Mouse (Mus musculus) heart, embryonic 13.5 days (tissue): ENCODE measurements around the gene Coro2a. TPM values are rescaled to one million over a fixed set of nuclear protein-coding genes. Genes with fewer than 3 reads are reported as not detected.
A peak's percentile ranks its signal among the peaks of the same experiment; 100 is the strongest.
"Not testable (repeated sequence)": the region's sequence is repeated elsewhere in the genome, so short reads cannot be mapped to it uniquely, and the experiment has no call there.

ENCODE experiments used
- ATAC-seq: fragments of 200-750 bp; cut with Nextera tagmentation; 2 replicates; pipeline ENCODE4 v1.8.0; 2017; ENCODE audit warnings: moderate TSS enrichment; ENCODE audit not compliant: insufficient number of reproducible peaks, low FRiP score, low TSS enrichment; ENCODE audit errors: extremely low read depth
- H3K27ac ChIP-seq: fragments of 300-500 bp; sonication (generic); replicated peaks from 2 replicates; pipeline ENCODE4 v1.5.1; 2015; ENCODE audit warnings: moderate library complexity, mild to moderate bottlenecking, inconsistent platforms
- H3K27me3 ChIP-seq: fragments of 300-500 bp; sonication (generic); replicated peaks from 2 replicates; pipeline ENCODE4 v1.6.1; 2015; ENCODE audit warnings: mild to moderate bottlenecking, inconsistent platforms
- H3K36me3 ChIP-seq: fragments of 300-500 bp; sonication (generic); 2 replicates; pipeline ENCODE4 v1.6.1; 2015; ENCODE audit warnings: mild to moderate bottlenecking, inconsistent platforms
- H3K4me1 ChIP-seq: fragments of 300-500 bp; sonication (generic); 2 replicates; pipeline ENCODE4 v1.6.1; 2015; ENCODE audit warnings: inconsistent platforms
- H3K4me2 ChIP-seq: fragments of 300-500 bp; sonication (generic); 2 replicates; pipeline ENCODE4 v1.6.1; 2015; ENCODE audit warnings: inconsistent platforms, mild to moderate bottlenecking, moderate library complexity
- H3K4me3 ChIP-seq: fragments of 300-500 bp; sonication (generic); 2 replicates; pipeline ENCODE4 v1.5.1; 2015; ENCODE audit warnings: moderate library complexity, mild to moderate bottlenecking, inconsistent platforms
- H3K9ac ChIP-seq: fragments of 300-500 bp; sonication (generic); 2 replicates; pipeline ENCODE4 v1.6.1; 2015; ENCODE audit warnings: inconsistent platforms, mild to moderate bottlenecking, moderate library complexity
- H3K9me3 ChIP-seq: fragments of 300-500 bp; sonication (generic); 2 replicates; pipeline ENCODE4 v1.6.1; 2016; ENCODE audit warnings: inconsistent platforms
- WGBS: fragments of 180-500 bp; shearing (Covaris S2); methylation state at CpG from one replicate; pipeline ENCODE4 v1.1.7; 2015; ENCODE audit warnings: mixed read lengths; 5-methylcytosine and 5-hydroxymethylcytosine counted together
- polyA plus RNA-seq: library from polyadenylated mRNA; unstranded; fragments of >200 nt; fragmentation: Nextera tagmentation; extraction: Ambion mirVana; gene quantifications from 2 replicates; pipeline ENCODE4 v1.2.1, GENCODE M21; 2015

The Coro2a gene
- polyA plus RNA-seq, 1 experiment from 2014 or later: 0.76 TPM

- H3K4me3 ChIP-seq, H3K4me2 ChIP-seq, ATAC-seq, H3K36me3 ChIP-seq, H3K27ac ChIP-seq, H3K9ac ChIP-seq, H3K4me1 ChIP-seq, H3K9me3 ChIP-seq: not testable (repeated sequence)
- 68% methylated on average over 6 of the region's 6 CpGs for WGBS
- H3K27me3 ChIP-seq: peaks cover 19% of the 10 kb centered on the region; the same call in 1 of the 2 replicates
These were observed 31.6 kb upstream of the Coro2a start for GRCm38 (mm10) chr4:46633565-46633964.

- no peak for ATAC-seq
- Histone ChIP-seq H3K27ac (no peak overlapping the region), H3K9me3 (no peaks in the 10 kb centered on the region), H3K4me1 (peaks cover 10% of the 10 kb centered on the region), H3K4me3 (no peak overlapping the region), H3K4me2 (no peak overlapping the region), H3K9ac (no peak overlapping the region), H3K27me3 (peaks cover 19% of the 10 kb centered on the region; the same call in 1 of the 2 replicates), H3K36me3 (no peaks in the 10 kb centered on the region)
- WGBS: 54% methylated on average over 2 of the region's 2 CpGs
These were observed 30.5 kb upstream of the Coro2a start for GRCm38 (mm10) chr4:46632465-46632864.

GRCm38 (mm10) chr4:46630390-46630789 lies 28.4 kb upstream of the Coro2a start:
- ATAC-seq: no peak
- WGBS: 53% methylated on average over 9 of the region's 9 CpGs
- H3K36me3 ChIP-seq: no peaks in the 10 kb centered on the region
- peaks cover 15% of the 10 kb centered on the region; the same call in 1 of the 2 replicates for H3K27me3 ChIP-seq
- no peak overlapping the region for H3K4me3 ChIP-seq
- no peaks in the 10 kb centered on the region for H3K9me3 ChIP-seq
- H3K9ac ChIP-seq: no peak overlapping the region
- no peak overlapping the region for H3K4me2 ChIP-seq
- H3K4me1 ChIP-seq: peaks cover 10% of the 10 kb centered on the region
- no peak overlapping the region for H3K27ac ChIP-seq

- Histone ChIP-seq H3K9me3 (no peaks in the 10 kb centered on the region), H3K4me1 (peaks cover 10% of the 10 kb centered on the region), H3K9ac (peak overlapping the region; percentile 59; the same call in 1 of the 2 replicates), H3K27ac (no peak overlapping the region), H3K27me3 (0 out of 2 replicates have a peak, but pooled peaks cover 5% of the 10 kb centered on the region), H3K4me3 (peak overlapping the region; percentile 14; the same call in 1 of the 2 replicates), H3K4me2 (peak overlapping the region; percentile 52), H3K36me3 (no peaks in the 10 kb centered on the region)
- 30% methylated on average over 9 of the region's 9 CpGs for WGBS
- no peak for ATAC-seq
These were observed 26.9 kb upstream of the Coro2a start for GRCm38 (mm10) chr4:46628873-46629272.

- peaks cover 10% of the 10 kb centered on the region for H3K4me1 ChIP-seq
- H3K27me3 ChIP-seq: no peaks in the 10 kb centered on the region
- H3K4me3 ChIP-seq: no peak overlapping the region
- 76% methylated on average over 11 of the region's 11 CpGs for WGBS
- H3K27ac ChIP-seq: no peak overlapping the region
- H3K36me3 ChIP-seq: no peaks in the 10 kb centered on the region
- no peak overlapping the region for H3K9ac ChIP-seq
- no peak for ATAC-seq
- H3K4me2 ChIP-seq: no peak overlapping the region
- H3K9me3 ChIP-seq: no peaks in the 10 kb centered on the region
These were observed 26.1 kb upstream of the Coro2a start for GRCm38 (mm10) chr4:46628081-46628480.

- peaks cover 15% of the 10 kb centered on the region for H3K4me1 ChIP-seq
These were observed 23.1 kb upstream of the Coro2a start for GRCm38 (mm10) chr4:46625101-46625500.

GRCm38 (mm10) chr4:46623007-46623406 lies 21.0 kb upstream of the Coro2a start:
- Histone ChIP-seq H3K36me3 (no peaks in the 10 kb centered on the region), H3K9me3 (no peaks in the 10 kb centered on the region), H3K27ac (no peak overlapping the region), H3K27me3 (peaks cover 38% of the 10 kb centered on the region), H3K4me1 (peaks cover 5% of the 10 kb centered on the region), H3K9ac (no peak overlapping the region), H3K4me2 (no peak overlapping the region), H3K4me3 (no peak overlapping the region)
- WGBS: 68% methylated on average over 5 of the region's 5 CpGs
- ATAC-seq: no peak

More at GRCm38 (mm10) chr4:46625101-46625500, 23.1 kb upstream of the Coro2a start:
- H3K36me3 ChIP-seq: no peaks in the 10 kb centered on the region
- H3K9me3 ChIP-seq: no peaks in the 10 kb centered on the region
- H3K27ac ChIP-seq: no peak overlapping the region
- WGBS: 80% methylated on average over 10 of the region's 10 CpGs
- H3K9ac ChIP-seq: no peak overlapping the region
- H3K4me2 ChIP-seq: no peak overlapping the region
- H3K27me3 ChIP-seq: peaks cover 21% of the 10 kb centered on the region
- no peak overlapping the region for H3K4me3 ChIP-seq
- ATAC-seq: no peak

- no peak for ATAC-seq
- Histone ChIP-seq H3K4me1 (peaks cover 5% of the 10 kb centered on the region), H3K27me3 (peaks cover 54% of the 10 kb centered on the region), H3K27ac (no peak overlapping the region), H3K36me3 (no peaks in the 10 kb centered on the region), H3K9me3 (no peaks in the 10 kb centered on the region), H3K9ac (no peak overlapping the region), H3K4me3 (no peak overlapping the region), H3K4me2 (no peak overlapping the region)
- WGBS: 67% methylated on average over 8 of the region's 8 CpGs
These were observed 18.9 kb upstream of the Coro2a start for GRCm38 (mm10) chr4:46620946-46621345.

- peak overlapping the region; percentile 45 for H3K4me2 ChIP-seq
These were observed 18.3 kb upstream of the Coro2a start for GRCm38 (mm10) chr4:46620330-46620729.

GRCm38 (mm10) chr4:46618196-46618817 lies 16.3 kb upstream of the Coro2a start:
- Histone ChIP-seq H3K4me1 (peaks cover 5% of the 10 kb centered on the region), H3K36me3 (no peaks in the 10 kb centered on the region), H3K9ac (no peak overlapping the region), H3K27me3 (peaks cover 79% of the 10 kb centered on the region), H3K27ac (no peak overlapping the region), H3K9me3 (no peaks in the 10 kb centered on the region), H3K4me2 (no peak overlapping the region), H3K4me3 (no peak overlapping the region)
- WGBS: 51% methylated on average over 11 of the region's 11 CpGs
- no peak for ATAC-seq

More at GRCm38 (mm10) chr4:46620330-46620729, 18.3 kb upstream of the Coro2a start:
- H3K27me3 ChIP-seq: peaks cover 60% of the 10 kb centered on the region
- 16% methylated on average over 23 of the region's 23 CpGs for WGBS
- H3K9ac ChIP-seq: no peak overlapping the region
- H3K4me1 ChIP-seq: peaks cover 5% of the 10 kb centered on the region
- no peaks in the 10 kb centered on the region for H3K36me3 ChIP-seq
- H3K27ac ChIP-seq: no peak overlapping the region
- 0 out of 2 replicates have a peak overlapping the region, but pooled peaks have one; percentile 16 for H3K4me3 ChIP-seq
- H3K9me3 ChIP-seq: no peaks in the 10 kb centered on the region
- ATAC-seq: no peak

- Histone ChIP-seq H3K4me3 (no peak overlapping the region), H3K9me3 (no peaks in the 10 kb centered on the region), H3K9ac (no peak overlapping the region), H3K4me1 (peaks cover 5% of the 10 kb centered on the region), H3K36me3 (no peaks in the 10 kb centered on the region), H3K4me2 (no peak overlapping the region), H3K27me3 (peaks cover 88% of the 10 kb centered on the region), H3K27ac (no peak overlapping the region)
- no peak for ATAC-seq
- WGBS: 64% methylated on average over 6 of the region's 6 CpGs
These were observed 15.4 kb upstream of the Coro2a start for GRCm38 (mm10) chr4:46617408-46617807.

- no peak overlapping the region for H3K9ac ChIP-seq
- 64% methylated on average over 9 of the region's 9 CpGs for WGBS
- ATAC-seq: no peak
- no peak overlapping the region for H3K27ac ChIP-seq
- no peak overlapping the region for H3K4me3 ChIP-seq
- H3K4me1 ChIP-seq: peaks cover 4% of the 10 kb centered on the region; the same call in 1 of the 2 replicates
- no peaks in the 10 kb centered on the region for H3K9me3 ChIP-seq
- H3K4me2 ChIP-seq: no peak overlapping the region
- H3K36me3 ChIP-seq: no peaks in the 10 kb centered on the region
- H3K27me3 ChIP-seq: peaks cover 75% of the 10 kb centered on the region
These were observed 12.6 kb upstream of the Coro2a start for GRCm38 (mm10) chr4:46614641-46615040.
